ENCODE assay signal across 8 mouse cellular contexts in the genomic region with DNA sequence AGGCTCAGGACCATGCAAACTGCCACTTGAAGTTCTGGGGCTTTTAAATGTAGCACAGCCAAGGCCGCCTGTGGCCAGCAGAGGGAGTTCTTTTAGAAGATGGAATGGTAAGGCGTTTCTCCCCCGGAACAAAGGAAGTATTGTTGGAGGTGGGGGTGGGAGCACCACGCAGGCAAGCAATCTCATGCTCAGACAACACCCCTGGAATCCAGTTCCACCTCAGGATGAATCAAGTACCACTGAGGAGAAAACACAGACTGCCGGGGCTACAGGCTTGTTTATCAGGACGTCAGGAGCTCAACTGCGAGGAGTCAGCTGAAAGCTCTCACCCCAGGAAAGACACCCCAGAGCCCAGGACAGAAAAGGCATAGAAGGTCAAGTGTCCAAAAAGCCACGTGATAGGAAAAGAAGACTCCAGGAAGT. TPM values are rescaled to one million over a fixed set of nuclear protein-coding genes. Genes with fewer than 3 reads are reported as not detected.
A peak's percentile ranks its signal among the peaks of the same experiment; 100 is the strongest.
DNase-seq lines count a peak whose midpoint lies in the region; ATAC-seq and TF ChIP-seq lines count a peak whose summit lies in the region.

No protein-coding gene starts in this region.

- peak overlapping the region; percentile 31 for H3K4me2 ChIP-seq in heart, embryonic 12.5 days
- H3K4me2 ChIP-seq in kidney, embryonic 16.5 days (replicated peaks; ENCODE audit: low read depth, low read length): no peak overlapping the region
- H3K4me2 ChIP-seq in liver, embryonic 14.5 days (ENCODE audit: low read depth): peak overlapping the region; percentile 38
- H3K4me2 ChIP-seq in neural tube, embryonic 13.5 days: no peak overlapping the region

- H3K36me3 ChIP-seq in heart, embryonic 12.5 days: no peaks in the 10 kb centered on the region
- no peaks in the 10 kb centered on the region for H3K36me3 ChIP-seq in kidney, embryonic 16.5 days (ENCODE audit: insufficient read depth, low read length)
- no peaks in the 10 kb centered on the region for H3K36me3 ChIP-seq in liver, embryonic 14.5 days (replicated peaks; ENCODE audit: control insufficient read depth, insufficient read depth, low read depth)
- H3K36me3 ChIP-seq in neural tube, embryonic 13.5 days: no peaks in the 10 kb centered on the region
- no peaks in the 10 kb centered on the region for H3K36me3 ChIP-seq in thymus, adult 2 months (ENCODE audit: control insufficient read depth, insufficient read depth, low read length)

- H3K4me1 ChIP-seq in heart, embryonic 12.5 days (replicated peaks): peaks cover 31% of the 10 kb centered on the region
- H3K4me1 ChIP-seq in kidney, embryonic 16.5 days (ENCODE audit: insufficient read depth, low read length): peaks cover 49% of the 10 kb centered on the region
- peaks cover 41 to 57% of the 10 kb centered on the region in 2 experiments for H3K4me1 ChIP-seq in liver, embryonic 14.5 days (replicated peaks; ENCODE audit: control insufficient read depth in 2 of 2, insufficient read depth in 2 of 2, low read length in 1 of 2)
- H3K4me1 ChIP-seq in neural tube, embryonic 13.5 days (replicated peaks): peaks cover 31% of the 10 kb centered on the region
- peaks cover 45% of the 10 kb centered on the region for H3K4me1 ChIP-seq in thymus, adult 2 months (replicated peaks; ENCODE audit: control insufficient read depth, insufficient read depth, low read length)

- no peak overlapping the region for H3K4me3 ChIP-seq in heart, embryonic 12.5 days
- no peak overlapping the region for H3K4me3 ChIP-seq in kidney, embryonic 16.5 days (ENCODE audit: low read length)
- peak overlapping the region in 1 of 2 experiments; percentile 19; a peak in 1 of 4 replicates for H3K4me3 ChIP-seq in liver, embryonic 14.5 days (ENCODE audit: insufficient read depth in 1 of 2, low read depth in 2 of 2, low read length in 2 of 2)
- H3K4me3 ChIP-seq in neural tube, embryonic 13.5 days: no peak overlapping the region
- H3K4me3 ChIP-seq in thymus, adult 2 months (ENCODE audit: control insufficient read depth, insufficient read depth, low read length): no peak overlapping the region

- no peak for TF ChIP-seq EP300 in liver, embryonic 14.5 days (IDR thresholded peaks at IDR 0.05; ENCODE audit: low read depth)

- TF ChIP-seq CTCF in liver, embryonic 14.5 days (IDR thresholded peaks at IDR 0.05; ENCODE audit: low read depth): peak; percentile 84
- peak; percentile 35; the same call in 1 of the 2 replicates for TF ChIP-seq CTCF in thymus, adult 2 months (IDR thresholded peaks at IDR 0.05; ENCODE audit: borderline replicate concordance, control insufficient read depth, extremely low read depth, insufficient read depth, low read length, poor library complexity)

- TF ChIP-seq POLR2A in thymus, adult 2 months (IDR thresholded peaks at IDR 0.05; ENCODE audit: control insufficient read depth, extremely low read depth, insufficient read depth, low read length, poor library complexity): no peak

- H3K9me3 ChIP-seq in heart, embryonic 12.5 days (replicated peaks): no peaks in the 10 kb centered on the region
- peaks cover 7% of the 10 kb centered on the region; the same call in 1 of the 2 replicates for H3K9me3 ChIP-seq in kidney, embryonic 16.5 days (ENCODE audit: low read length)
- H3K9me3 ChIP-seq in liver, embryonic 14.5 days (ENCODE audit: control insufficient read depth, low read length): no peaks in the 10 kb centered on the region
- no peaks in the 10 kb centered on the region for H3K9me3 ChIP-seq in neural tube, embryonic 13.5 days

- no peak overlapping the region for H3K9ac ChIP-seq in heart, embryonic 12.5 days
- H3K9ac ChIP-seq in kidney, embryonic 16.5 days (replicated peaks; ENCODE audit: low read length): no peak overlapping the region
- no peak overlapping the region for H3K9ac ChIP-seq in liver, embryonic 14.5 days (replicated peaks)
- no peak overlapping the region for H3K9ac ChIP-seq in neural tube, embryonic 13.5 days

- H3K27me3 ChIP-seq in heart, embryonic 12.5 days (replicated peaks): no peaks in the 10 kb centered on the region
- H3K27me3 ChIP-seq in kidney, embryonic 16.5 days (ENCODE audit: insufficient read depth, low read length): no peaks in the 10 kb centered on the region
- H3K27me3 ChIP-seq in liver, embryonic 14.5 days (ENCODE audit: control insufficient read depth, insufficient read depth, low read length): no peaks in the 10 kb centered on the region
- H3K27me3 ChIP-seq in neural tube, embryonic 13.5 days: no peaks in the 10 kb centered on the region
- no peaks in the 10 kb centered on the region for H3K27me3 ChIP-seq in thymus, adult 2 months (ENCODE audit: control insufficient read depth, insufficient read depth, low read length)

- ATAC-seq in erythroid progenitor cell, adult 5-6 weeks (replicated peaks; ENCODE audit: low FRiP score, poor library complexity, severe bottlenecking): 0 out of 2 replicates have a peak, but pooled peaks have one; percentile 23
- ATAC-seq in heart, embryonic 12.5 days (ENCODE audit: insufficient number of reproducible peaks, low FRiP score): no peak
- ATAC-seq in kidney, embryonic 16.5 days (ENCODE audit: low FRiP score, low TSS enrichment): no peak
- ATAC-seq in liver, embryonic 14.5 days (ENCODE audit: insufficient read depth): no peak
- ATAC-seq in neural tube, embryonic 13.5 days (ENCODE audit: low read depth): no peak

- 17% methylated on average over 8 of the region's 8 CpGs for WGBS in heart, embryonic 12.5 days
- WGBS in kidney, embryonic 16.5 days: 39% methylated on average over 8 of the region's 8 CpGs
- WGBS in liver, embryonic 14.5 days (ENCODE audit: insufficient replicate concordance): 18% methylated on average over 8 of the region's 8 CpGs
- 28% methylated on average over 8 of the region's 8 CpGs for WGBS in neural tube, embryonic 13.5 days
- WGBS in thymus, adult 2 months: 53% methylated on average over 8 of the region's 8 CpGs

- DNase-seq in CD8-positive naive resting alpha-beta T cell, adult 2 months (ENCODE audit: low read depth in 2 of 2, low spot score in 2 of 2): peak; percentile 37 to 59
- peak; percentile 72 to 79 for DNase-seq in adrenal gland, postnatal 36 days
- peak in 1 of 3 experiments; percentile 58 for DNase-seq in liver, embryonic 14.5 days (ENCODE audit: low read depth in 3 of 3, low spot score in 3 of 3)
- peak; percentile 71 for DNase-seq in thymus, adult 2 months

- H3K27ac ChIP-seq in heart, embryonic 12.5 days (ENCODE audit: poor library complexity, severe bottlenecking): peak overlapping the region; percentile 94
- peak overlapping the region; percentile 41; the same call in 1 of the 2 replicates for H3K27ac ChIP-seq in kidney, embryonic 16.5 days (ENCODE audit: low read length)
- no peak overlapping the region; the same call in 1 of the 2 replicates for H3K27ac ChIP-seq in liver, embryonic 14.5 days
- peak overlapping the region; percentile 18; the same call in 1 of the 2 replicates for H3K27ac ChIP-seq in neural tube, embryonic 13.5 days (replicated peaks)
- peak overlapping the region; percentile 55 for H3K27ac ChIP-seq in thymus, adult 2 months (ENCODE audit: control insufficient read depth, insufficient read depth, low read length)

RNA-seq across cellular contexts. Expression of gene Atf7ip, which starts 40.0 kb away (rescaled TPM):
- 10 to 100 TPM; 54.0 to 74.3 TPM for total RNA-seq in adrenal gland, postnatal 36 days (2021)
- 260 and 305 TPM in 2 replicates for total RNA-seq in erythroid progenitor cell, adult 5-6 weeks (2015; ENCODE audit: low replicate concordance)
- total RNA-seq in erythroid progenitor cell, adult 5-6 weeks (2017; ENCODE audit: low replicate concordance): 311 and 332 TPM in 2 replicates
- polyA plus RNA-seq in heart, embryonic 12.5 days (2016; fragmentation: Nextera tagmentation; extraction: Ambion mirVana): 51.0 and 51.5 TPM in 2 replicates
- polyA plus RNA-seq in kidney, embryonic 16.5 days (2015; fragmentation: Nextera tagmentation; extraction: Ambion mirVana): 38.0 and 41.0 TPM in 2 replicates
- 5.8 and 7.2 TPM in 2 replicates for polyA plus RNA-seq in liver, embryonic 14.5 days (2012; rRNA removed)
- 14.2 TPM in 2 replicates for polyA plus RNA-seq in liver, embryonic 14.5 days (2014; fragmentation: Nextera tagmentation; extraction: Ambion mirVana)
- polyA plus RNA-seq in neural tube, embryonic 13.5 days (2015; fragmentation: Nextera tagmentation; extraction: Ambion mirVana): 37.8 and 55.4 TPM in 2 replicates
- 65.1 and 79.5 TPM in 2 replicates for polyA plus RNA-seq in thymus, adult 2 months (2012; rRNA removed)

RNA-seq across cellular contexts. Expression of gene E330021D16Rik, which starts 50.6 kb away (rescaled TPM):
- not detected for total RNA-seq in adrenal gland, postnatal 36 days (2021)
- total RNA-seq in erythroid progenitor cell, adult 5-6 weeks (2015; ENCODE audit: low replicate concordance): not detected in 2 replicates
- total RNA-seq in erythroid progenitor cell, adult 5-6 weeks (2017; ENCODE audit: low replicate concordance): not detected in 2 replicates
- polyA plus RNA-seq in heart, embryonic 12.5 days (2016; fragmentation: Nextera tagmentation; extraction: Ambion mirVana): not detected in 2 replicates
- polyA plus RNA-seq in kidney, embryonic 16.5 days (2015; fragmentation: Nextera tagmentation; extraction: Ambion mirVana): 2.9 and 3.0 TPM in 2 replicates
- polyA plus RNA-seq in liver, embryonic 14.5 days (2012; rRNA removed): 0.08 and 0.09 TPM in 2 replicates
- 0.19 and 0.34 TPM in 2 replicates for polyA plus RNA-seq in liver, embryonic 14.5 days (2014; fragmentation: Nextera tagmentation; extraction: Ambion mirVana)
- polyA plus RNA-seq in neural tube, embryonic 13.5 days (2015; fragmentation: Nextera tagmentation; extraction: Ambion mirVana): not detected in 2 replicates
- 0.12 and 0.14 TPM in 2 replicates for polyA plus RNA-seq in thymus, adult 2 months (2012; rRNA removed)

Comparison
In these comparisons a context has a peak if more than half of its experiments do, and no peak if none do; other contexts are left out.
1. H3K4me2 ChIP-seq: peak in heart, embryonic 12.5 days (single experiment) and liver, embryonic 14.5 days (single experiment); none in kidney, embryonic 16.5 days (single experiment) and neural tube, embryonic 13.5 days (single experiment).